Mouse (Mus musculus): ENCODE measurements at regions not wholly inside any gene's neighbourhood (a gene's known extent, or its start where the extent isn't known, plus 50 kb on each side); places are given as distances from the start of the nearest gene placed in this dataset.

DNA sequence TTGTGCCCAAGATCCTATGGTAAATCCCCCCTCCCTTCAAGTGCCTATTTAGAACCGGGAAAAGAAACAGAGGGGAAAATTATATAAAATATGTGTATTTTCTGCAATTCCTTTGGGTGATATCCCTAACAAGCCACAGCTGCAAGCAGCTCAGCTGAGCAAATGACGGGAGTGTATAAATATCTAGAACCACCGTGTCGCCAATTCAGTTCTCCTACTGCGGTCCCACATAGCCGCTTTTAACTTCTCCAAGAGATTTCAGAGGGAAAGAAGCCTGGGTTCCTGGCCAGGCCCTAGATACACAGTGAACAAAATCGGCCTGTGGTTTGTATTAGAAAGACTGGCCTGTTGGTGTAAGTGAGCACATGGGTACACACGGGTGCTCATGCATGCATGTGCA is 202.7 kb downstream of the Rpl10-ps3 start:
- TF ChIP-seq CTCF (IDR thresholded peaks at IDR 0.05) (no peak), EP300 (IDR thresholded peaks at IDR 0.05) (no peak)

Data from lung, postnatal 0 days (tissue).